Mouse (Mus musculus) heart, adult 10 weeks (tissue): ENCODE results near the gene Defb48. TPM values are rescaled to one million over a fixed set of nuclear protein-coding genes. Genes with fewer than 3 reads are reported as not detected.

ENCODE experiments used
- polyA plus RNA-seq: library from polyadenylated mRNA; stranded (reverse); fragments of 350-450 nt; fragmentation: Illumina TruSeq; extraction: RNeasy Lipid Tissue Mini Kit (QIAGEN cat#74804); gene quantifications from one replicate; pipeline ENCODE4 v1.2.3, GENCODE M21; 2014; ENCODE audit warnings: low read depth, low replicate concordance

Gene Defb48
- not detected for polyA plus RNA-seq

DNA sequence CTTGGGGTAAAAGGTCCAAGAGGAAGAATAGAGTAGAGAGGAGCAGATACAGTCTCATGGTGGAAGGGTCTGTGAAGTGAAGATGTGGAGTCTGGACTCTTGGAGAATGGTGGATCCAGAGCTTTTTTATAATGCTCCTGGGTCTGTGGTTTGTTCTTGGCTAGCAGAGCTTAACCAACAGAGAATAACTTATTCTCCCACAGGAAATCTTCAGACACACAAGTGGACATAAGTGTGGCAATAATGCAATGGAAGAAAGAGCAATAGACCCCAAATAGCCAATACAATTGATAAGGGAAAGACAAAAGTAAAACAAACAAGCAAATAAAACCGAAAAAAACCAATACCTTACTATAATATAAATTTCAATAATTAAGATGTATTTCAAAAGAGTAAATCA lies at the start of gene Defb48:
Gene Defb48, minus strand, starts transcription at position 101 of the 400 bp plus-strand sequence.

GRCm38 (mm10) chr14:63011471-63011870 lies 27.2 kb upstream of the Defb48 start, which contains the start of gene Defb43:
Defb43 (plus strand) TSS chr14:63011771.

DNA sequence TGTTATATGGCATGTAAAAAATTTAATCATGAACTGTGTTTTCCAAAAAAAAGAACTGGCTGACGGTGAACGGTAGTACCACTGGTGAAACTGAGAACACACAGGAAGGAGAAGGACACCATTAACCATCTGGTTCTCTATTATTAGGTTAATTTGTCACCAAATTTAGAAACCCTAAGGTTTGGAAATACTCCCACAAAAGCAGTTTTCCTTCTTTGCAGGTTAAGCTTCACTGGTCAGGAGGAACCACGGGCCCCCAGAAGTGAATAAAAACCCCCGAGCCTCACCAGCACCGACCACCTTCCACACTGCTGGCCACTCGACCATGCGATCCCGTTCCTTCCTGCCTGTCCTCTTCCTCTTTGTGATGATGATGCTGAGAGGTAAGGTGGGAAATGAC lies 13.5 kb upstream of the Defb48 start, which contains the start of gene Defb47:
Gene Defb47, plus strand, starts transcription at position 301 of the 400 bp plus-strand sequence.

Other genes with a start within 250 kb of the Defb48 start
- 11.6 TPM for gene Ints6, start 223.3 kb downstream of the Defb48 start, polyA plus RNA-seq
- 8.1 TPM for gene Wdfy2, start 146.8 kb downstream of the Defb48 start, polyA plus RNA-seq
- gene Defb47, start 13.6 kb upstream of the Defb48 start, polyA plus RNA-seq, result not detected
- gene Defb43, start 27.3 kb upstream of the Defb48 start, polyA plus RNA-seq, result not detected
- not detected for gene Defb42, start 62.5 kb upstream of the Defb48 start, polyA plus RNA-seq
- gene Defb30, start 65.5 kb upstream of the Defb48 start, polyA plus RNA-seq, result not detected